Mouse (Mus musculus): Measurements from ENCODE around the gene Ptprq.

The Ptprq gene

GRCm38 (mm10) chr10:107719806-107720205 lies at the start of gene Ptprq:
Ptprq (minus strand) TSS chr10:107720051.
- in situ Hi-C loops (cut with MboI; ENCODE audit: low pct_unique_long_range_greater_than_20kb in 1 of 2, low sequenced_read_pairs in 2 of 2, unreplicated experiment in 1 of 2): loop anchor here (25.0 kb wide), 1 partner anchor 283 kb away; no protein-coding TSS in a partner anchor

DNA sequence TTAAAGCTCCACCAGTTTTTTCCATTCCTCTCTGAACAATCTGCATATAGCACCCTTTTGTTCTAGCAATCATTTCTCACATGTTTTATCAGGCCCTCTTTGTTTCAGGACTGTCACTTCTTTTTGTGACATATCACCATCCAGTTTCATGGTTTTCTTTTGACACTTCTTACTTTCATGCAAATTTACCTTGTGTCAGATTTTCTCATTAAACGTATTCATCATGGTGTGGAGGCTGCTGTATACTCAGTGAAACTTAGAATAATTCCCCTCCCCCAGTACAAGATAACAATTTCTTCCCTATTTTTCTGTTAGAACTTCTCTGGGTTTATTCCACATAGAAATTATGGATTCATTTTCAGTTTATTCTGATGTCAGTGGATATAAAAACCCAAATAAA lies 39.8 kb upstream of the Ptprq start:
- in situ Hi-C loops (cut with MboI; ENCODE audit: low pct_unique_long_range_greater_than_20kb in 1 of 2, low sequenced_read_pairs in 2 of 2, unreplicated experiment in 1 of 2): no loop called here

DNA sequence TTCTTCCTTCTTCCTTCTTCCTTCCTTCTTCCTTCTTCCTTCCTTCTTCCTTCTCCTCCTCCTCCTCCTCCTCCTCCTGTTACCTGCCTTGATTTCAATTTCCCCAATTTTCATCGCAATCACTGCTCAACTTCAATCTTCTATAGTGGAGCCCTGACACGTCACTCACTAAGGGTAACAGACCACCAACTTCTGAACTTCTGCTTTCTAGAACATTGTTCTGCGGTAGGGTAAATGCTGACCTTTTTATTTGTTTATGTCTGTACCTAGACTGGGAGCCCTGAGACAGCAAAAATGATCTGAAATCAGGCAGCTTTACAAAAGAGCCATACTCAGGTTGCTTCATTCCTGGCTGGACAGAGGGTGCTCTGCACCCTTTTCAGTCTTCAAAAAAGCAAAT lies 33.6 kb upstream of the Ptprq start:
- in situ Hi-C loops (cut with MboI; ENCODE audit: low pct_unique_long_range_greater_than_20kb in 1 of 2, low sequenced_read_pairs in 2 of 2, unreplicated experiment in 1 of 2): no loop called here

GRCm38 (mm10) chr10:107752351-107753143 lies 32.7 kb upstream of the Ptprq start:
- in situ Hi-C loops (cut with MboI; ENCODE audit: low pct_unique_long_range_greater_than_20kb in 1 of 2, low sequenced_read_pairs in 2 of 2, unreplicated experiment in 1 of 2): no loop called here

GRCm38 (mm10) chr10:107751944-107752343 lies 32.1 kb upstream of the Ptprq start:
- in situ Hi-C loops (cut with MboI; ENCODE audit: low pct_unique_long_range_greater_than_20kb in 1 of 2, low sequenced_read_pairs in 2 of 2, unreplicated experiment in 1 of 2): no loop called here

- in situ Hi-C loops (cut with MboI; ENCODE audit: low pct_unique_long_range_greater_than_20kb in 1 of 2, low sequenced_read_pairs in 2 of 2, unreplicated experiment in 1 of 2): no loop called here
Observed at GRCm38 (mm10) chr10:107747566-107747965, 27.7 kb upstream of the Ptprq start.

- in situ Hi-C loops (cut with MboI; ENCODE audit: low pct_unique_long_range_greater_than_20kb in 1 of 2, low sequenced_read_pairs in 2 of 2, unreplicated experiment in 1 of 2): no loop called here
Observed at GRCm38 (mm10) chr10:107746717-107747116, 26.9 kb upstream of the Ptprq start.

- in situ Hi-C loops (cut with MboI; ENCODE audit: low pct_unique_long_range_greater_than_20kb in 1 of 2, low sequenced_read_pairs in 2 of 2, unreplicated experiment in 1 of 2): no loop called here
Observed at GRCm38 (mm10) chr10:107739815-107740214, 20.0 kb upstream of the Ptprq start.

GRCm38 (mm10) chr10:107737743-107738142 lies 17.9 kb upstream of the Ptprq start:
- in situ Hi-C loops (cut with MboI; ENCODE audit: low pct_unique_long_range_greater_than_20kb in 1 of 2, low sequenced_read_pairs in 2 of 2, unreplicated experiment in 1 of 2): no loop called here

- in situ Hi-C loops (cut with MboI; ENCODE audit: low pct_unique_long_range_greater_than_20kb in 1 of 2, low sequenced_read_pairs in 2 of 2, unreplicated experiment in 1 of 2): no loop called here
Observed at GRCm38 (mm10) chr10:107735448-107735847, 15.6 kb upstream of the Ptprq start.

GRCm38 (mm10) chr10:107734327-107734726 lies 14.5 kb upstream of the Ptprq start:
- in situ Hi-C loops (cut with MboI; ENCODE audit: low pct_unique_long_range_greater_than_20kb in 1 of 2, low sequenced_read_pairs in 2 of 2, unreplicated experiment in 1 of 2): no loop called here

- in situ Hi-C loops (cut with MboI; ENCODE audit: low pct_unique_long_range_greater_than_20kb in 1 of 2, low sequenced_read_pairs in 2 of 2, unreplicated experiment in 1 of 2): no loop called here
Observed at GRCm38 (mm10) chr10:107725631-107726030, 5.8 kb upstream of the Ptprq start.

- in situ Hi-C loops (cut with MboI; ENCODE audit: low pct_unique_long_range_greater_than_20kb in 1 of 2, low sequenced_read_pairs in 2 of 2, unreplicated experiment in 1 of 2): loop anchor here (25.0 kb wide), 1 partner anchor 267 kb away; no protein-coding TSS in a partner anchor
Observed at GRCm38 (mm10) chr10:107704443-107704842, 15.4 kb downstream of the Ptprq start.

DNA sequence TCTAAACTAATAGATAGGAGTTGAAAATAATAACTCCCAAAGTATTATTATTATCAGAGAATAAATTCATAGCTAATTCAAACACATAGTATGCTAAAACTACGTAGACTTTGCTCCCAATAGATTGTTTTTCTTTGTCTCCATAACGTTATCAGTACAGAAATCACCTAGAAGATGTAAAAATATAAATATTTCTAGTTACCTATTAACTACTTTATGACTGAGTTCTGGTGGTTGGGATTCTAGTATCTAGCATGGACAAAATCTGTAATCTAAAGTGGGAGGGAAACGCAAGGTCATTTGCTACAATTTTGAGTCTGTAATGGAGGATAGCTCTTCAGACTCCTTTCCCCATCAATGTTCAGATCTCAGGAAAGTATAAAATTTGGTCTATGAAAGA lies 18.9 kb downstream of the Ptprq start:
- in situ Hi-C loops (cut with MboI; ENCODE audit: low pct_unique_long_range_greater_than_20kb in 1 of 2, low sequenced_read_pairs in 2 of 2, unreplicated experiment in 1 of 2): loop anchor here (25.0 kb wide), 1 partner anchor 264 kb away; no protein-coding TSS in a partner anchor

- in situ Hi-C loops (cut with MboI; ENCODE audit: low pct_unique_long_range_greater_than_20kb in 1 of 2, low sequenced_read_pairs in 2 of 2, unreplicated experiment in 1 of 2): no loop called here
Observed at GRCm38 (mm10) chr10:107698716-107699115, 21.1 kb downstream of the Ptprq start.

GRCm38 (mm10) chr10:107697177-107697576 lies 22.7 kb downstream of the Ptprq start:
- in situ Hi-C loops (cut with MboI; ENCODE audit: low pct_unique_long_range_greater_than_20kb in 1 of 2, low sequenced_read_pairs in 2 of 2, unreplicated experiment in 1 of 2): no loop called here

GRCm38 (mm10) chr10:107687382-107687781 lies 32.5 kb downstream of the Ptprq start:
- in situ Hi-C loops (cut with MboI; ENCODE audit: low pct_unique_long_range_greater_than_20kb in 1 of 2, low sequenced_read_pairs in 2 of 2, unreplicated experiment in 1 of 2): no loop called here

GRCm38 (mm10) chr10:107675994-107676393 lies 43.9 kb downstream of the Ptprq start:
- in situ Hi-C loops (cut with MboI; ENCODE audit: low pct_unique_long_range_greater_than_20kb in 1 of 2, low sequenced_read_pairs in 2 of 2, unreplicated experiment in 1 of 2): no loop called here

- in situ Hi-C loops (cut with MboI; ENCODE audit: low pct_unique_long_range_greater_than_20kb in 1 of 2, low sequenced_read_pairs in 2 of 2, unreplicated experiment in 1 of 2): no loop called here
Observed at GRCm38 (mm10) chr10:107668374-107669094, 51.3 kb downstream of the Ptprq start.
